Mouse (Mus musculus): ENCODE measurements around the gene Fzd1. TPM values are rescaled to one million over a fixed set of nuclear protein-coding genes. Genes with fewer than 3 reads are reported as not detected.

Gene Fzd1
- polyA plus RNA-seq, 1 experiment from 2014 or later, result 10.3 TPM

- 94% methylated on average over 1 of the region's 1 CpGs for WGBS
- 0 out of 2 replicates have a peak, but pooled peaks cover 7% of the 10 kb centered on the region for H3K4me1 ChIP-seq (replicated peaks)
- ATAC-seq (ENCODE audit: low FRiP score), result no peak
Observed at GRCm38 (mm10) chr5:4770609-4771008, 12.8 kb upstream of the Fzd1 start.

GRCm38 (mm10) chr5:4767896-4768295 is 10.1 kb upstream of the Fzd1 start:
- Histone ChIP-seq H3K27ac (no peak overlapping the region), H3K9me3 (no peaks in the 10 kb centered on the region), H3K36me3 (no peaks in the 10 kb centered on the region), H3K27me3 (no peaks in the 10 kb centered on the region), H3K9ac (no peak overlapping the region), H3K4me2 (no peak overlapping the region), H3K4me1 (replicated peaks) (no peaks in the 10 kb centered on the region), H3K4me3 (no peak overlapping the region)
- no peak for ATAC-seq (ENCODE audit: low FRiP score)
- WGBS, result 86% methylated on average over 2 of the region's 2 CpGs

More at GRCm38 (mm10) chr5:4770609-4771008, 12.8 kb upstream of the Fzd1 start:
- Histone ChIP-seq H3K27ac (no peak overlapping the region), H3K36me3 (no peaks in the 10 kb centered on the region), H3K4me3 (no peak overlapping the region), H3K4me2 (no peak overlapping the region), H3K9me3 (no peaks in the 10 kb centered on the region), H3K9ac (no peak overlapping the region), H3K27me3 (no peaks in the 10 kb centered on the region)

GRCm38 (mm10) chr5:4766719-4767118 is 8.9 kb upstream of the Fzd1 start:
- Histone ChIP-seq H3K27me3 (no peaks in the 10 kb centered on the region), H3K4me3 (no peak overlapping the region), H3K9me3 (no peaks in the 10 kb centered on the region), H3K27ac (no peak overlapping the region), H3K4me1 (replicated peaks) (no peaks in the 10 kb centered on the region), H3K4me2 (no peak overlapping the region), H3K36me3 (no peaks in the 10 kb centered on the region), H3K9ac (no peak overlapping the region)
- WGBS, result 76% methylated on average over 5 of the region's 5 CpGs
- no peak for ATAC-seq (ENCODE audit: low FRiP score)

GRCm38 (mm10) chr5:4761891-4762290 is 4.1 kb upstream of the Fzd1 start:
- peaks cover 18% of the 10 kb centered on the region for H3K27me3 ChIP-seq
- no peak overlapping the region for H3K9ac ChIP-seq
- H3K9me3 ChIP-seq, result no peaks in the 10 kb centered on the region
- no peak overlapping the region for H3K4me2 ChIP-seq
- no peaks in the 10 kb centered on the region for H3K36me3 ChIP-seq
- H3K4me3 ChIP-seq, result no peak overlapping the region
- H3K4me1 ChIP-seq (replicated peaks), result peaks cover 5% of the 10 kb centered on the region
- H3K27ac ChIP-seq, result no peak overlapping the region
- ATAC-seq (ENCODE audit: low FRiP score), result no peak

DNA sequence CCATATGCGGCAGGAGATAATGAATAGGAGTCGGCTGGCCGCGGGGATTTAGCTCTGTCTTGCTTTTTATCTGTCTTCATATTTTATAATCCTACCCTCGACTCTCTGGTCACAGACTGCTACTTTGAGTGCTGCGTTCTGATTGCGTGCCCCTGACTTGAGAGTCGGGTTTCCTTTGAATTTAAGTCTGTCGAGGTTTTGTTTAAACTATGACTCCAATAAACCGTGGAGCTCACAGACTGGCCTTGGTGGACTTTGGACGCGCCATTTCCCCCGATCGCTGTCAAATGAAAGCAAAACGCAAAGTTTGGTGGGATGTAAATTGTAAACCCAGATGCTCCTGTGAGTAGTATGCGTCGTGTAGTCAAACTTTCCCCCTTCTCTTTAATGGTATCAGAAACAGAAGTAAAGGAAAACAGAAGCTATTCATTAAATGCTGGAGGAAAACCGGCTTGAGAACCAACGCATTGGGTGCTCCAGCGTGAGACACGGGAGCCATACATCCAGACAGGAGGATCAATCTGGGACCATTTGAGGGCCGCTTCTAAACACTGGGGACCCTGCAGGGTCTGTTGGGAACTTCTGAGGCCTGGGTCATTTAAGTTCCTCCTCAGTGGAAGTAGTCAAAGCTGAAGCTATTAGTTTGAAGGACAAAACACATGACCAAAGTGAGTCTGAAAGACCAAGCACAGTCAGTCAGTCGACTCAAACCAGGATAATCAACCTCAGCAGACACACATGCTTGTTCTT is 671 bp upstream of the Fzd1 start:
- under 1% methylated on average over 23 of the region's 23 CpGs for WGBS
- peaks cover 39% of the 10 kb centered on the region for H3K27me3 ChIP-seq
- H3K36me3 ChIP-seq, result no peaks in the 10 kb centered on the region
- peaks cover 35% of the 10 kb centered on the region for H3K4me1 ChIP-seq (replicated peaks)
- H3K4me2 ChIP-seq, result peak overlapping the region; percentile 99
- H3K9me3 ChIP-seq, result no peaks in the 10 kb centered on the region
- peak overlapping the region; percentile 88 for H3K9ac ChIP-seq
- ATAC-seq (ENCODE audit: low FRiP score), result no peak
- H3K27ac ChIP-seq, result peak overlapping the region; percentile 94
- peak overlapping the region; percentile 82 for H3K4me3 ChIP-seq

DNA sequence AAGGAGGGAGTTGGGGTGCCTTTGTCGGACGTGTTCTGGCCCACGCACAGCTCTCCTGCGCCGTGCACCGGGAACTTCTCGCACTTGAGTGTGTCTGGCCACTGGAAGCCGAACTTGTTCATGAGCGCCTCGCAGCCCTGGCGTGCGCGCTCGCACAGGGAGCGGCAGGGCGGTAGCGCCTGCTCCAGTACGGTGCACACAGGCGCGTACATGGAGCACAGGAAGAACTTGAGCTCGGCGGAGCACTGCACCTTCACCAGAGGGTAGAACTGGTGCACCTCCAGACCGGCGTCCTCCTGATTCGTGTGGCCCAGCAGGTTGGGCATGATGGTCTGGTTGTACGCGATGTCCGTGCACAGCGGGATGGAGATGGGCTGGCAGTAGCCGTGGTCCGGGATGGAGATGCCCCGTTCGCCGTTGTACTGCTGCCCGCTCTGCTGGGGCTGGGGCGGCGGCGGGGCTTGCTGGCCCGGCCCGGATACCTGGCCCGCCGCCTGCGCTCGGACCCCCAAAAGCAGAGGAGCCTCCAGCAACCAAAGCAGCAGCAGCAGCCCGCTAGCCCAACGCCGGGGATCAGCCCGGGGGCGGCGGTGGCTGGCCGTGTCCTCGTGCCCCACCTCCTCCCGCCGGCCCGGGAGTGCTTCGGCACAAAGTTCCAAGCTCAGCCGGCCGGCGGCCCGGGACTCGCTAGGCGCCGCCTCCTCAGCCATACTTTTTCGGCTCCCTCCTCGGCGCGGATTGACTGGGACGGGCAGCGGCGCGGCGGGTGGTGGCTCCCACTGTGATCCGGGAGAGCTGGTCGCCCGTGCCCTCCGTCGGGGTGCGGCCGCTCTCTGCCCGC is 744 bp downstream of the Fzd1 start:
- Histone ChIP-seq H3K36me3 (no peaks in the 10 kb centered on the region), H3K4me3 (peak overlapping the region; percentile 82), H3K27me3 (peaks cover 39% of the 10 kb centered on the region), H3K9me3 (no peaks in the 10 kb centered on the region), H3K27ac (peak overlapping the region; percentile 94), H3K9ac (peak overlapping the region; percentile 88), H3K4me1 (replicated peaks) (peaks cover 39% of the 10 kb centered on the region), H3K4me2 (peak overlapping the region; percentile 99)
- ATAC-seq (ENCODE audit: low FRiP score), result peak; percentile 65
- under 1% methylated on average over 73 of the region's 80 CpGs for WGBS

GRCm38 (mm10) chr5:4756001-4756681 is 1.7 kb downstream of the Fzd1 start:
- Histone ChIP-seq H3K4me2 (peak overlapping the region; percentile 99), H3K4me3 (peak overlapping the region; percentile 82), H3K4me1 (replicated peaks) (peaks cover 39% of the 10 kb centered on the region), H3K9me3 (no peaks in the 10 kb centered on the region), H3K27me3 (peaks cover 39% of the 10 kb centered on the region), H3K9ac (peak overlapping the region; percentile 88), H3K27ac (peak overlapping the region; percentile 94), H3K36me3 (no peaks in the 10 kb centered on the region)
- 2% methylated on average over 43 of the region's 43 CpGs for WGBS
- peak; percentile 14 for ATAC-seq (ENCODE audit: low FRiP score)

- Histone ChIP-seq H3K4me1 (replicated peaks) (peaks cover 39% of the 10 kb centered on the region), H3K9me3 (no peaks in the 10 kb centered on the region), H3K27me3 (peaks cover 35% of the 10 kb centered on the region), H3K4me2 (peak overlapping the region; percentile 99), H3K36me3 (no peaks in the 10 kb centered on the region), H3K9ac (peak overlapping the region; percentile 88), H3K27ac (no peak overlapping the region), H3K4me3 (peak overlapping the region; percentile 82)
- ATAC-seq (ENCODE audit: low FRiP score), result no peak
- 32% methylated on average over 11 of the region's 11 CpGs for WGBS
Observed at GRCm38 (mm10) chr5:4755326-4755725, 2.5 kb downstream of the Fzd1 start.

DNA sequence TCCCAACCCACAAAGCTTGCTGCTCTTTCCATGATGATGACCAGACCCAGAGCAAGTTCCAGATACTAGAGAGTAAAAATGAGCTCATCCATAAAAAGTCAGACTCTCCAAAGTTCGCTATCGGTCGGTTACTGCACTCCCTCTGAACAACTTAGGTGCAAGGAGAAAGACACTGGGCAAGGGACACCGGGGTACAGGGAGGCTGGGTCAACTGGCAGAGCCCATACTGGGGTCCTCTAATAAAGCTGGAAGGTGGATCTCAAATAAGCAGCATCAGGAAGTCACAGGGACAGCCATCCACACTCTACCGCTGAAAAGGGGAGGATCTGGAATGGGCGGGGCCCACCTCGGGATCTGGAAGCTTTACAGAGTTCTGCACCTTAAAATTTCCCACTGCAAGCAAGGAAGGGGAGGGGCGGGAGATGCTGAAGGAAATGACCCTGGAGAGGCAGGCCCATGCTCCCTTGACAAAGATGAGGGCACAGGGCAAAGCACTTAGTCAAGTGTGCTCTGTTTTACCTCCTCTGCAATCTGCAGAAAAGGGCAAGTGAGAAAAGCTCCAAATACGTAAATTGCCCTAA is 3.0 kb downstream of the Fzd1 start:
- Histone ChIP-seq H3K4me1 (replicated peaks) (peaks cover 39% of the 10 kb centered on the region), H3K27ac (no peak overlapping the region), H3K27me3 (peaks cover 34% of the 10 kb centered on the region), H3K9ac (peak overlapping the region; percentile 88), H3K4me3 (peak overlapping the region; percentile 82), H3K4me2 (peak overlapping the region; percentile 99), H3K9me3 (no peaks in the 10 kb centered on the region), H3K36me3 (no peaks in the 10 kb centered on the region)
- no peak for ATAC-seq (ENCODE audit: low FRiP score)
- WGBS, result 28% methylated on average over 9 of the region's 9 CpGs

DNA sequence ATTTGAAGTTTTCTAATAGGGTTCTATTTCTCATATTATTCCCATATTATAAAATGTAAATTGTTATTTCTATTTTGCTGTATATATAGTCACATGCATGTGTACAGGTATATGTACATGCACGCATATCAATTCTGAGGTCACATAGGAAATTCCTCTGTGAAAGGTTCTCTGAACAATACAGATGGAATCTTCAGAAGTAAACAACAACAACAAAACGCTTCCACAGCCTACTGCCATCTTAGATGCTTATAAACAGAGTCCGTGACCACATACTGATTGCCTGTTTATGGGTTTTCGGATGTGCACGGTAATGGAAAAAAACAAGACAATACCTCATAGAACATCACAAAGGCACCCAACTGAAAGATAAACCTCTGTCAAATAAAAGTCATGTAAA is 4.7 kb downstream of the Fzd1 start:
- H3K27ac ChIP-seq, result no peak overlapping the region
- 74% methylated on average over 5 of the region's 5 CpGs for WGBS
- H3K4me2 ChIP-seq, result peak overlapping the region; percentile 34
- peaks cover 28% of the 10 kb centered on the region for H3K27me3 ChIP-seq
- H3K9me3 ChIP-seq, result no peaks in the 10 kb centered on the region
- no peaks in the 10 kb centered on the region for H3K36me3 ChIP-seq
- H3K4me1 ChIP-seq (replicated peaks), result peaks cover 34% of the 10 kb centered on the region
- no peak for ATAC-seq (ENCODE audit: low FRiP score)
- no peak overlapping the region for H3K4me3 ChIP-seq
- no peak overlapping the region for H3K9ac ChIP-seq

DNA sequence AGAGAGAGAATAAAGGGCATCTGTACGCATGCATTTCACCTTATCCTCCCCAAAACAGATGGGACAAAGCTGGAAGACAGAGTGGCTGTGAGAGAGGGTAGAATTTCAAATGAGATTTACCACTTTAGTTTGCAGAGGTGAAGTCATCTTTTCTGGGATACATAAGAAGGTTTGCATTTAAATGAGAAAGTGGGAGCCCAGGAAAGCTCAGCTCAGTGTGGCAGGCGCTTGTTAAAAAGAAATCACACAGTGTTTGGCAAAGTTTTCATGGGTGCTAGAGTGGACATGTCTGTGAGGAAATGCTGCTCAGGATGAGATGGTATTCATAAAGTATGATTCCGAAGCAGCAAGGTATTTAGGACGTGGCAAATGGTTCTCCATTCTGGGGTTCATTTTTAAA is 15.1 kb downstream of the Fzd1 start:
- Histone ChIP-seq H3K9ac (no peak overlapping the region), H3K27ac (no peak overlapping the region), H3K4me2 (no peak overlapping the region), H3K27me3 (no peaks in the 10 kb centered on the region), H3K36me3 (no peaks in the 10 kb centered on the region), H3K9me3 (no peaks in the 10 kb centered on the region), H3K4me1 (replicated peaks) (peaks cover 13% of the 10 kb centered on the region), H3K4me3 (no peak overlapping the region)
- 62% methylated on average over 4 of the region's 4 CpGs for WGBS
- no peak for ATAC-seq (ENCODE audit: low FRiP score)

DNA sequence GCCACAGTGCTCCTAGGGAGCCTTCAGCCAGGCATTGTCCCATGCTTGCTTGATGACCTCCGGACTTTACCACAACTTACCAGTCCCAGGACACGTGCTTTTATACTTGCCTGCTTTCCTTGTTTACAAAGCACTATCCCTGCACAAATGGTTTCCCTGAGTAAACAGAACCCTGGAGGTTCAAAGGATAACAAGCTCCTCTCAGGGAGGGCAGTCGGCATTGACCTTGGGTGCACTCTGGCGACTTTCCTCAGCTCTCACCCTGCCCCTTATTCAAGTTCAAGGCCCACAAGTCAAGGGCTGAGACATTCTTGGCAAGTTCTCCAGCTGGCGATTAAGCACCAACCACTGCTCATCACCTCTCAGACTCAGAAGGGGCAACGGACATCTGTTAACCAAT is 20.8 kb downstream of the Fzd1 start:
- 43% methylated on average over 6 of the region's 6 CpGs for WGBS
- Histone ChIP-seq H3K4me1 (replicated peaks) (peaks cover 23% of the 10 kb centered on the region), H3K36me3 (no peaks in the 10 kb centered on the region), H3K9me3 (no peaks in the 10 kb centered on the region), H3K9ac (no peak overlapping the region), H3K4me2 (no peak overlapping the region), H3K27me3 (peaks cover 17% of the 10 kb centered on the region), H3K4me3 (no peak overlapping the region), H3K27ac (no peak overlapping the region)
- no peak for ATAC-seq (ENCODE audit: low FRiP score)
